Mouse (Mus musculus) heart, adult 2 months (tissue): ENCODE measurements around the gene Inpp4a. TPM values are rescaled to one million over a fixed set of nuclear protein-coding genes. Genes with fewer than 3 reads are reported as not detected.

Source experiments
- DNase-seq, 2 experiments: peaks; one replicate each; pipeline ENCODE4 v3.0.0; 2021
- H3K27ac ChIP-seq: fragments of 200-600 bp; 2 replicates; pipeline ENCODE4 v1.8.1; 2022
- H3K27me3 ChIP-seq: fragments of 200-500 bp; 2 replicates; pipeline ENCODE4 v1.6.1; 2012; ENCODE audit warnings: mild to moderate bottlenecking, low read length, inconsistent platforms, mixed read lengths; ENCODE audit not compliant: control insufficient read depth, insufficient read depth
- H3K36me3 ChIP-seq: fragments of 200-500 bp; 2 replicates; pipeline ENCODE4 v1.6.1; 2012; ENCODE audit warnings: low read length, inconsistent platforms; ENCODE audit not compliant: control insufficient read depth, insufficient read depth
- H3K4me1 ChIP-seq: fragments of 200-500 bp; 2 replicates; pipeline ENCODE4 v1.6.1; 2011; ENCODE audit warnings: low read length; ENCODE audit not compliant: control insufficient read depth, insufficient read depth
- H3K4me3 ChIP-seq: fragments of 200-600 bp; 2 replicates; pipeline ENCODE4 v1.8.1; 2022
- H3K79me2 ChIP-seq: fragments of 200-500 bp; replicated peaks from 2 replicates; pipeline ENCODE4 v1.6.1; 2012; ENCODE audit warnings: mild to moderate bottlenecking, inconsistent platforms, low read length, moderate library complexity, mixed read lengths; ENCODE audit not compliant: control insufficient read depth, insufficient read depth
- H3K9ac ChIP-seq: fragments of 200-500 bp; 2 replicates; pipeline ENCODE4 v1.6.1; 2012; ENCODE audit warnings: low read depth, mild to moderate bottlenecking, control low read depth, inconsistent platforms, low read length, mixed read lengths
- CTCF ChIP-seq: fragments of 200-600 bp; IDR thresholded peaks from 2 replicates; pipeline ENCODE4 v1.8.1; 2022; ENCODE audit warnings: antibody characterized with exemption, mild to moderate bottlenecking, moderate library complexity
- EP300 ChIP-seq: fragments of 200-500 bp; IDR thresholded peaks from 2 replicates; pipeline ENCODE4 v1.6.1; 2011; ENCODE audit warnings: low read depth, low read length, control low read depth; ENCODE audit not compliant: insufficient read depth
- POLR2A ChIP-seq: fragments of 200-500 bp; IDR thresholded peaks from 2 replicates; pipeline ENCODE4 v1.6.1; 2011; ENCODE audit warnings: mild to moderate bottlenecking, low read depth, low read length, control low read depth; ENCODE audit not compliant: insufficient read depth
- WGBS: fragments of 180-500 bp; shearing (Covaris S2); methylation state at CpG from one replicate; pipeline ENCODE4 v1.1.7; 2018; 5-methylcytosine and 5-hydroxymethylcytosine counted together
- intact Hi-C: fragments of 180-260 bp; cut with DNase I; formaldehyde crosslinking; loops from one replicate; pipeline ENCODE4 v1.15.1; 2025
- polyA plus RNA-seq: library from polyadenylated mRNA; depleted of rRNA; stranded (reverse); fragments of >200 nt; gene quantifications from 2 replicates; pipeline ENCODE4 v1.2.3, GENCODE M21; 2012
- total RNA-seq, 2 experiments: library from RNA; stranded (reverse); gene quantifications; 2 replicates each; pipeline ENCODE4 v1.2.3; 2021

The Inpp4a gene
- total and polyA plus RNA-seq, 3 experiments = 10.3 to 19.2 (median 18.9) TPM

- peaks cover 5% of the 10 kb centered on the region for H3K36me3 ChIP-seq
- intact Hi-C loops = loop anchor here (10.0 kb wide), 1 partner anchor 445 kb away; the partner anchor contains the start of gene Lipt1
Observed at GRCm38 (mm10) chr1:37429366-37430296, 130.0 kb downstream of the Inpp4a start, which contains the start of the genes Coa5 and Unc50. Gene Coa5 (minus strand): TSS chr1:37430103. Gene Unc50 (plus strand): TSS chr1:37430139.

GRCm38 (mm10) chr1:37430297-37430840, 130.7 kb downstream of the Inpp4a start:
- intact Hi-C loops = no loop called here
- Histone ChIP-seq H3K9ac (peak overlapping the region; percentile 94), H3K36me3 (peaks cover 5% of the 10 kb centered on the region), H3K4me3 (peak overlapping the region; percentile 87), H3K27me3 (no peaks in the 10 kb centered on the region), H3K4me1 (peaks cover 10% of the 10 kb centered on the region), H3K79me2 (0 out of 2 replicates have a peak, but pooled peaks cover 2% of the 10 kb centered on the region), H3K27ac (peak overlapping the region; percentile 88)
- WGBS = 1% methylated on average over 40 of the region's 40 CpGs
- no peak for TF ChIP-seq POLR2A
- no peak for TF ChIP-seq EP300
- TF ChIP-seq CTCF = no peak
- DNase-seq = no peak

More at GRCm38 (mm10) chr1:37429366-37430296, 130.0 kb downstream of the Inpp4a start, which contains the start of the genes Coa5 and Unc50:
- peaks cover 10% of the 10 kb centered on the region for H3K4me1 ChIP-seq
- H3K27me3 ChIP-seq = no peaks in the 10 kb centered on the region
- H3K27ac ChIP-seq = peak within 1 kb of the TSS; percentile 88
- peak; percentile 97 for DNase-seq
- TF ChIP-seq CTCF (peak; percentile 52), POLR2A (peak; percentile 82), EP300 (peak; percentile 91)
- H3K4me3 ChIP-seq = peak within 1 kb of the TSS; percentile 87
- 1% methylated on average over 57 of the region's 57 CpGs for WGBS
- 0 out of 2 replicates have a peak, but pooled peaks cover 2% of the 10 kb centered on the region for H3K79me2 ChIP-seq
- H3K9ac ChIP-seq = peak within 1 kb of the TSS; percentile 94

- intact Hi-C loops = no loop called here
- Histone ChIP-seq H3K79me2 (no peaks in the 10 kb centered on the region), H3K9ac (no peak overlapping the region), H3K4me3 (no peak overlapping the region), H3K36me3 (peaks cover 3% of the 10 kb centered on the region), H3K4me1 (no peaks in the 10 kb centered on the region), H3K27me3 (no peaks in the 10 kb centered on the region), H3K27ac (no peak overlapping the region)
- no peak for DNase-seq
- TF ChIP-seq CTCF (no peak), POLR2A (no peak), EP300 (no peak)
- WGBS = 84% methylated on average over 3 of the region's 3 CpGs
Observed at GRCm38 (mm10) chr1:37436419-37436818, 136.8 kb downstream of the Inpp4a start.

- Histone ChIP-seq H3K36me3 (no peaks in the 10 kb centered on the region; the same call in 1 of the 2 replicates), H3K27me3 (no peaks in the 10 kb centered on the region), H3K27ac (no peak overlapping the region), H3K79me2 (no peaks in the 10 kb centered on the region), H3K4me1 (no peaks in the 10 kb centered on the region), H3K4me3 (no peak overlapping the region), H3K9ac (no peak overlapping the region)
- TF ChIP-seq CTCF = no peak
- no peak for TF ChIP-seq EP300
- no peak for TF ChIP-seq POLR2A
- DNase-seq = no peak
- intact Hi-C loops = no loop called here
- WGBS = 89% methylated on average over 16 of the region's 16 CpGs
Observed at GRCm38 (mm10) chr1:37442848-37443835, 143.5 kb downstream of the Inpp4a start.

- no peaks in the 10 kb centered on the region for H3K79me2 ChIP-seq
Observed at GRCm38 (mm10) chr1:37448361-37449095, 148.9 kb downstream of the Inpp4a start.

More at GRCm38 (mm10) chr1:37448361-37449095, 148.9 kb downstream of the Inpp4a start:
- H3K4me3 ChIP-seq = no peak overlapping the region
- 72% methylated on average over 10 of the region's 10 CpGs for WGBS
- H3K36me3 ChIP-seq = no peaks in the 10 kb centered on the region
- no peaks in the 10 kb centered on the region for H3K27me3 ChIP-seq
- no peak overlapping the region for H3K9ac ChIP-seq
- intact Hi-C loops = loop anchor here (1.0 kb wide), 1 partner anchor 191 kb away; no protein-coding TSS in a partner anchor
- no peak for TF ChIP-seq EP300
- peak; percentile 82 for TF ChIP-seq CTCF
- no peaks in the 10 kb centered on the region for H3K4me1 ChIP-seq
- peak; percentile 32 to 66 for DNase-seq
- H3K27ac ChIP-seq = no peak overlapping the region
